Mouse (Mus musculus): ENCODE measurements at regions not wholly inside any gene's neighbourhood (a gene's known extent, or its start where the extent isn't known, plus 50 kb on each side); places are given as distances from the start of the nearest gene placed in this dataset.

DNA sequence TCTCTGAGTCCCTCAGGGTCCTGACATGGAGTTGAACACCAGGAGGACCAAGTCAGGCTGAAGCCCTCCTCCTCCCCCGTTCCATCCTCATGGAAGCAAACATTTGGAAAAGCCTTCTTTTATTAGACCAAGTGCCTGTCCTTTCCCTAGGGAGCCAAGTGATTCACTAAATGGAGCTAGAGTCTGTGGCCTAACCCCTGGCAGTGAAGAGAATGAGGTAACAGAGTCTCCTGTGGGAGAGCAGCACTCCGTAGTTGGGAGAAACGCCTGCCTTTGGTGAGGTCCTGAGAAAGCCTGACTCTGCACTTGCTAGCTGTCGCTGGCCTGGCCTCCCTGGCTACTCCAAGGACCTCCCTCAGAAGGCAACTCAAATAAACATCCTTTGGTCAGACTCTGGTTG, 104.2 kb downstream of the Tle3 start:
- TF ChIP-seq CTCF (IDR thresholded peaks at IDR 0.05; ENCODE audit: low read depth), result no peak
- no peak for TF ChIP-seq EP300 (IDR thresholded peaks at IDR 0.05; ENCODE audit: low read depth)
- DNase-seq (ENCODE audit: low read depth in 3 of 3, low spot score in 3 of 3) (no peak), ATAC-seq (ENCODE audit: insufficient read depth) (no peak)
- no peaks in the 10 kb centered on the region for H3K4me1 ChIP-seq (replicated peaks; ENCODE audit: control insufficient read depth in 2 of 2, insufficient read depth in 2 of 2, low read length in 1 of 2)
- no peak overlapping the region for H3K4me2 ChIP-seq (ENCODE audit: low read depth)
- H3K27me3 ChIP-seq (ENCODE audit: control insufficient read depth, insufficient read depth, low read length), result no peaks in the 10 kb centered on the region
- H3K36me3 ChIP-seq (replicated peaks; ENCODE audit: control insufficient read depth, insufficient read depth, low read depth), result no peaks in the 10 kb centered on the region
- no peak overlapping the region for H3K4me3 ChIP-seq (ENCODE audit: insufficient read depth in 1 of 2, low read depth in 2 of 2, low read length in 2 of 2)
- WGBS (ENCODE audit: insufficient replicate concordance), result 45% methylated on average over 4 of the region's 4 CpGs
- H3K9ac ChIP-seq (replicated peaks), result no peak overlapping the region
- no peaks in the 10 kb centered on the region for H3K9me3 ChIP-seq (ENCODE audit: control insufficient read depth, low read length)
- H3K27ac ChIP-seq, result no peak overlapping the region

DNA sequence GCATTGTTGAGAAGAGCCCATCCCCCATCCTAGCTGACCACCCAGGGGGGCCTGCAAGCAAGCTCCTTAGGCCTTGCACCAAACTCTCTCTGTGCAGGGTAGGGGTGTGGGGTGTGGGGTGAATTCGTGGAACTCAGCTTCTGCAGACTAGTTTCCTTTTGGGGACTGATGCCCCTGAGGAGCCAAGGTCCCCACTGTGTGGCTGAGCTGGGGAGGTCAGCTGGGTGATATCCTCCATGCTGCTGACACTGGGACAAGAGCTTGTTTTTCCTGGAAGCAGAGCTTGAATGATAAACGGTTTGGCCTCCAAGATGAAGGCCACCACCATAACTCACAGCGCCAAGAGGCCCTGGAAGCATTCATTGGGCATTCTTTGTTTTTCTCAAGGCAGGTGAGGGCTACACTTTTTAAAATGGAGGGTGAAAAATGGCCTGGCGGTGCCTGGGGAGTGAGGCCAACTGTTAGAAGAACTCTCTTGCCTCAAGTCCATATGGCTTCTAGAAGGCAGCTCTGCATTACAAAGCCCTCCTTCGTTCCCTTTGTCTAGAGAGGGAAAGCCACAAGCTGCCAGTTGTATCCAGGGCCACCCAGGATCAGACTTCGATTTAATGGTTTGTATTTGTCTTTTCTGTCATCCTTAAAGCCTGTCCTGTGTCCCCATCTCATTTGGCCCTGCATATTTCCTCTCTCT, 98.8 kb downstream of the Tle3 start:
- DNase-seq (ENCODE audit: low read depth in 3 of 3, low spot score in 3 of 3) (no peak), ATAC-seq (ENCODE audit: insufficient read depth) (no peak)
- WGBS (ENCODE audit: insufficient replicate concordance), result 34% methylated on average over 6 of the region's 6 CpGs

GRCm38 (mm10) chr9:61468897-61469509, 96.8 kb downstream of the Tle3 start:
- 53% methylated on average over 11 of the region's 11 CpGs for WGBS (ENCODE audit: insufficient replicate concordance)
- TF ChIP-seq EP300 (IDR thresholded peaks at IDR 0.05; ENCODE audit: low read depth) (no peak), CTCF (IDR thresholded peaks at IDR 0.05; ENCODE audit: low read depth) (no peak)
- Histone ChIP-seq H3K9ac (replicated peaks) (no peak overlapping the region), H3K27me3 (ENCODE audit: control insufficient read depth, insufficient read depth, low read length) (no peaks in the 10 kb centered on the region), H3K27ac (no peak overlapping the region), H3K9me3 (ENCODE audit: control insufficient read depth, low read length) (no peaks in the 10 kb centered on the region), H3K4me3 (ENCODE audit: insufficient read depth in 1 of 2, low read depth in 2 of 2, low read length in 2 of 2) (no peak overlapping the region), H3K4me1 (replicated peaks; ENCODE audit: control insufficient read depth in 2 of 2, insufficient read depth in 2 of 2, low read length in 1 of 2) (no peaks in the 10 kb centered on the region), H3K36me3 (replicated peaks; ENCODE audit: control insufficient read depth, insufficient read depth, low read depth) (no peaks in the 10 kb centered on the region), H3K4me2 (ENCODE audit: low read depth) (no peak overlapping the region)
- ATAC-seq (ENCODE audit: insufficient read depth) (no peak), DNase-seq (ENCODE audit: low read depth in 3 of 3, low spot score in 3 of 3) (no peak)

More for the DNA sequence above, 98.8 kb downstream of the Tle3 start:
- Histone ChIP-seq H3K9me3 (ENCODE audit: control insufficient read depth, low read length) (no peaks in the 10 kb centered on the region), H3K4me3 (ENCODE audit: insufficient read depth in 1 of 2, low read depth in 2 of 2, low read length in 2 of 2) (no peak overlapping the region), H3K27me3 (ENCODE audit: control insufficient read depth, insufficient read depth, low read length) (no peaks in the 10 kb centered on the region), H3K4me1 (replicated peaks; ENCODE audit: control insufficient read depth in 2 of 2, insufficient read depth in 2 of 2, low read length in 1 of 2) (no peaks in the 10 kb centered on the region), H3K4me2 (ENCODE audit: low read depth) (no peak overlapping the region), H3K36me3 (replicated peaks; ENCODE audit: control insufficient read depth, insufficient read depth, low read depth) (no peaks in the 10 kb centered on the region), H3K27ac (no peak overlapping the region), H3K9ac (replicated peaks) (no peak overlapping the region)
- TF ChIP-seq CTCF (IDR thresholded peaks at IDR 0.05; ENCODE audit: low read depth) (no peak), EP300 (IDR thresholded peaks at IDR 0.05; ENCODE audit: low read depth) (no peak)

GRCm38 (mm10) chr9:61468368-61468848, 96.2 kb downstream of the Tle3 start:
- H3K4me1 ChIP-seq (replicated peaks; ENCODE audit: control insufficient read depth in 2 of 2, insufficient read depth in 2 of 2, low read length in 1 of 2), result no peaks in the 10 kb centered on the region
- no peak for ATAC-seq (ENCODE audit: insufficient read depth)
- H3K4me3 ChIP-seq (ENCODE audit: insufficient read depth in 1 of 2, low read depth in 2 of 2, low read length in 2 of 2), result no peak overlapping the region
- no peak for TF ChIP-seq CTCF (IDR thresholded peaks at IDR 0.05; ENCODE audit: low read depth)
- no peak for TF ChIP-seq EP300 (IDR thresholded peaks at IDR 0.05; ENCODE audit: low read depth)
- no peaks in the 10 kb centered on the region for H3K27me3 ChIP-seq (ENCODE audit: control insufficient read depth, insufficient read depth, low read length)
- H3K4me2 ChIP-seq (ENCODE audit: low read depth), result no peak overlapping the region
- H3K9me3 ChIP-seq (ENCODE audit: control insufficient read depth, low read length), result no peaks in the 10 kb centered on the region
- no peak for DNase-seq (ENCODE audit: low read depth in 3 of 3, low spot score in 3 of 3)
- H3K27ac ChIP-seq, result no peak overlapping the region
- H3K9ac ChIP-seq (replicated peaks), result no peak overlapping the region
- 28% methylated on average over 6 of the region's 6 CpGs for WGBS (ENCODE audit: insufficient replicate concordance)
- no peaks in the 10 kb centered on the region for H3K36me3 ChIP-seq (replicated peaks; ENCODE audit: control insufficient read depth, insufficient read depth, low read depth)
